Mouse (Mus musculus) ovary, adult 2 months (tissue): ENCODE data around the gene Clpx. TPM values are rescaled to one million over a fixed set of nuclear protein-coding genes. Genes with fewer than 3 reads are reported as not detected.

ENCODE experiments used
- polyA plus RNA-seq: library from polyadenylated mRNA; depleted of rRNA; stranded (reverse); fragments of >200 nt; gene quantifications from 2 replicates; pipeline ENCODE4 v1.2.3, GENCODE M21; 2012; rRNA removed

The Clpx gene
- polyA plus RNA-seq, result 10.1 and 13.0 TPM in 2 replicates

DNA sequence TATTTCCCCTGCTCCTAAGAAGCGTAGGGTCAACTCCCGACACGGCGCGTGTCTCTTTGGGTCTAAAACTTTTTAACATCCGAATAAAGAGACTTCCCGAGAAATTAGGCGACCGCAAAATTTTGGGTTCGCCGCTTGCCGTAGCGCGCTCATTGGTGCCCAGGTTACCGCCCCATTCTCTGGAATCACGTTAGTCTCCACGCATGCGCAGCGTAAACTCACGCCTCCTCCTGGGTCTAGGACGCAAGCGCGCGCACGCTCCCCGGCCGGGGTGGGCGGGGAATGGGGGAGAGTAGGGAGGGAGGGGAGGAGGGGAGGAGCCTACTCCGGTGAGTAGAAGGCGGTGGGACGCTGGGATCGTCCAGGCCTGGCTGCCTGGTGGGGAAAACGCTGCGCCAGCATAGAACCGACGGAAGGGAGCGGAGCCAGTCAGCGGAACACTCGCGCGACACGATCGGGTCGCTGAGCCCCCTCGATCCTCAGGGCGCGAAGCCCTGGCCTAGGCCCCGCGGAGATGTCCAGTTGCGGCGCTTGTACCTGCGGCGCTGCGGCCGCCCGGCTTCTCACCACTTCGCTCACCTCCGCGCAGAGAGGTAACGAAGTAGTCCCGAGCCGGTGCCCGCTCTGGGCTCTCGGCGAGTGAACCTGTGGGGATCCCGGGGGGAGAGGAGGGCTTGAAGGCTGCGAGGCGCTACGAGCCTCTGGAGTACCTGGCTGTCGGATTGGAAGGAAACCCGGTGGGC is at the start of gene Clpx:
Gene Clpx (plus strand): TSS at position 288 of the 743 bp plus-strand sequence.

DNA sequence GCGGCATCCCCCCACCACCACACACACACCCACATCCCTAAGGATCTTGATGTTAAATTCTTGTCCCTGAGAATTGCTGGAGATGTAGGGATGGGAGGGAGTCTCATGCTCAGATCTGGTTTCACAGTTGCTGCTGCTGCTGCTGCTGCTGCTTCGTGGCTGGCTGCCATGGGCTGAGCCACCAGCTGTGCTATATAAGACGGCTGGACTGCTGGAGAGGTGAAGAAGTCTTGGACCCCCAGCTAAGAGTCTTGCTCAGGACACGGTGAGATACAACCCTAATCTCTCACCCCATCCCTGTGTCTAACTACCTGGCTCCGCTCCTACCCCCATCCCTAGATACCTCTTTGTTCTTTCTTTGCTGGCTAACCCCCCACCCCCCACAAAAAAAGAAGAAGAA is 29.1 kb upstream of the Clpx start, which contains the start of gene Cilp:
Gene Cilp (plus strand): TSS at position 222 of the 400 bp plus-strand sequence.

DNA sequence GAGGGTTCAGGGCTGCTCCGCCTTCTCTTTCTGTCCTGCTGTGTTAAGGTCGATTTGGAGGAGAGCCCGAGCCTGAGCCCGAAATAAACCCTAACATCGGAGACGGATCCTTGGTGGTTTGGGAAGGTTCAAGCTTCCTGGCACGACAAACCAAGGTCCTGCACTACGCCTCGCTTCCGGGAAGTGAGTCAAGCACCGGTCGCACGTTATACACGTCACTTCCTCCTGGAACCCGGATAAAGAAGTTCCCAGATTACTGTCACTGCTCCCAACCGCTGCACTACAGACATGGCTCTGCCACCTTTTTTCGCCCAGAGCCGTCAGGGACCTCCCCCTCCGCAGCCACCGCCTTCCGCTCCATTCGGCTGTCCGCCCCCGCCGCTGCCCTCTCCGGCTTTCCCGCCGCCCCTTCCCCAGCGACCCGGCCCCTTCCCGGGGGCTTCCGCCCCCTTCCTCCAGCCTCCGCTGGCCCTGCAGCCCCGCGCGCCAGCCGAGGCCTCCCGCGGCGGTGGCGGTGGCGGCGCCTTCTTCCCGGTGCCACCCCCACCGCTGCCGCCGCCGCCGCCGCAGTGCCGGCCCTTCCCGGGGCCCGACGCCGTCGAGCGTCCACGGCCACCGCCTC is 51.9 kb downstream of the Clpx start, which contains the start of gene Pdcd7:
Gene Pdcd7 (plus strand): TSS at position 251 of the 622 bp plus-strand sequence.

DNA sequence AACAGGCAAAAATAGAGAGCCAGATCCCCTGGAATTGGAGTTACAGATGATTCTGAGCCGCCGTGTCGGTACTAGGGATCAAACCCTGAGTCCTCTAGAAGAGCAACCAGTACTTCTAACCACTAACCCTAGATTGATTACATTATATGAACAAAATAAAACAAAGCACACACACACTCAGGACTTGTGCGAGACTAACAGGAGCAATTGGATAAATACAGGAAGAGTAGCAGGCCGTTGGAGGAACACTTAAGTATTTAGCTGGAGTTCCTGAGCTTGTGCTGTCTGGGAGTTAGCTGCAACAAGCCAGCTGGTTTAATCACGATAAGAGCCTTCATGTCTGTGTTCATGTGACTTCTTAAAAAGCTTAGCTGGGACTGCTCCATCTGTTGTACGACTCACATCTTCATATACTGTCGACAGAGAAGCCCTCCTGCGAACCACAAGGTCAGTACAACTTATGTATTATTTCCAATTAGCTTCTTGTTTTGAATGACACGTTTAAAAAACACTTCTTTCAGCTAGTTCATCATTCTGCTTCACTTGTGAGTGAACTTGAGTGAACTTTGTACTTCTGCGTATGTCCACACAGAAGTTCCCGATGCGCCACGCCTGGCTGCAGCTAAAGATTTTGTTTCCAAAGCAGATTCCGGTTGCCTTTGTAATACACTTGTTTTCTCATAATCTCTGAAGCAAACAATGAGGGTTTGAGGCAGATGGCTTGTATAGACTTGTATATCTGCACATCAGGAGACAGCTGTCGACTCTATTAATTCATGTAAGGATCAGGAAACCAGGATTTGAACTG is 66.8 kb downstream of the Clpx start, which contains the start of gene Ubap1l:
Gene Ubap1l (plus strand): TSS at position 401 of the 808 bp plus-strand sequence.

Other genes with a start within 250 kb of the Clpx start
- gene Igdcc4, start 192.8 kb upstream of the Clpx start, polyA plus RNA-seq, result 42.9 and 44.7 TPM in 2 replicates
- 4.5 and 5.3 TPM in 2 replicates for gene Igdcc3, start 153.1 kb upstream of the Clpx start, polyA plus RNA-seq
- gene Parp16, start 98.9 kb upstream of the Clpx start, polyA plus RNA-seq, result 15.5 and 23.2 TPM in 2 replicates
- gene Cilp, start 29.1 kb upstream of the Clpx start, polyA plus RNA-seq, result 5.6 TPM in 2 replicates
- 23.7 and 33.8 TPM in 2 replicates for gene Pdcd7, start 51.8 kb downstream of the Clpx start, polyA plus RNA-seq
- gene Ubap1l, start 66.8 kb downstream of the Clpx start, polyA plus RNA-seq, result 0.47 and 0.72 TPM in 2 replicates
- 0.62 and 1.0 TPM in 2 replicates for gene Kbtbd13, start 97.4 kb downstream of the Clpx start, polyA plus RNA-seq
- 16.0 and 16.6 TPM in 2 replicates for gene Rasl12, start 104.2 kb downstream of the Clpx start, polyA plus RNA-seq
- not detected in 2 replicates for gene Slc51b, start 128.7 kb downstream of the Clpx start, polyA plus RNA-seq
- 8.1 and 11.0 TPM in 2 replicates for gene Mtfmt, start 141.5 kb downstream of the Clpx start, polyA plus RNA-seq
- 20.0 and 25.7 TPM in 2 replicates for gene Spg21, start 166.7 kb downstream of the Clpx start, polyA plus RNA-seq
- not detected in 2 replicates for gene Ankdd1a, start 225.9 kb downstream of the Clpx start, polyA plus RNA-seq